Mouse (Mus musculus) limb, embryonic 13.5 days (tissue): ENCODE measurements around the gene Olfr1204. TPM values are rescaled to one million over a fixed set of nuclear protein-coding genes. Genes with fewer than 3 reads are reported as not detected.

Source experiments
- ATAC-seq: fragments of 200-750 bp; cut with Nextera tagmentation; 2 replicates; pipeline ENCODE4 v1.8.0; 2017; ENCODE audit warnings: low read depth, moderate number of reproducible peaks, moderate TSS enrichment; ENCODE audit not compliant: low FRiP score
- H3K27ac ChIP-seq: fragments of 300-500 bp; sonication (generic); 2 replicates; pipeline ENCODE4 v1.5.1; 2015; ENCODE audit warnings: inconsistent platforms, mild to moderate bottlenecking, moderate library complexity
- H3K27me3 ChIP-seq: fragments of 300-500 bp; sonication (generic); 2 replicates; pipeline ENCODE4 v1.6.1; 2015; ENCODE audit warnings: mild to moderate bottlenecking, inconsistent platforms
- H3K36me3 ChIP-seq: fragments of 300-500 bp; sonication (generic); 2 replicates; pipeline ENCODE4 v1.6.1; 2015; ENCODE audit warnings: inconsistent platforms, mild to moderate bottlenecking, moderate library complexity
- H3K4me1 ChIP-seq: fragments of 300-500 bp; sonication (generic); 2 replicates; pipeline ENCODE4 v1.6.1; 2015; ENCODE audit warnings: inconsistent platforms
- H3K4me2 ChIP-seq: fragments of 300-500 bp; sonication (generic); replicated peaks from 2 replicates; pipeline ENCODE4 v1.6.1; 2015; ENCODE audit warnings: inconsistent platforms, mild to moderate bottlenecking, moderate library complexity
- H3K4me3 ChIP-seq: fragments of 300-500 bp; sonication (generic); 2 replicates; pipeline ENCODE4 v1.5.1; 2015; ENCODE audit warnings: moderate library complexity, mild to moderate bottlenecking, inconsistent platforms
- H3K9ac ChIP-seq: fragments of 300-500 bp; sonication (generic); 2 replicates; pipeline ENCODE4 v1.6.1; 2015; ENCODE audit warnings: mild to moderate bottlenecking, inconsistent platforms
- H3K9me3 ChIP-seq: fragments of 300-500 bp; sonication (generic); 2 replicates; pipeline ENCODE4 v1.6.1; 2016; ENCODE audit warnings: inconsistent platforms
- WGBS: fragments of 180-500 bp; shearing (Covaris S2); methylation state at CpG from one replicate; pipeline ENCODE4 v1.1.7; 2015; 5-methylcytosine and 5-hydroxymethylcytosine counted together
- polyA plus RNA-seq: library from polyadenylated mRNA; unstranded; fragments of >200 nt; fragmentation: Nextera tagmentation; extraction: Ambion mirVana; gene quantifications from 2 replicates; pipeline ENCODE4 v1.2.1, GENCODE M21; 2015

Gene Olfr1204
- not detected in 2 replicates for polyA plus RNA-seq

- Histone ChIP-seq H3K36me3 (no peaks in the 10 kb centered on the region), H3K4me3 (no peak within 1 kb of the TSS), H3K4me2 (no peak within 1 kb of the TSS), H3K27ac (no peak within 1 kb of the TSS), H3K27me3 (no peaks in the 10 kb centered on the region), H3K4me1 (no peaks in the 10 kb centered on the region), H3K9ac (no peak within 1 kb of the TSS), H3K9me3 (no peaks in the 10 kb centered on the region)
- WGBS, result 92% methylated on average over 1 of the region's 1 CpGs
- ATAC-seq, result no peak
Measured at GRCm38 (mm10) chr2:88848992-88849391, at the start of gene Olfr1204. Olfr1204 (plus strand) TSS chr2:88849292.

- Histone ChIP-seq H3K9ac (no peak within 1 kb of the TSS), H3K4me2 (no peak within 1 kb of the TSS), H3K4me3 (no peak within 1 kb of the TSS), H3K27ac (no peak within 1 kb of the TSS), H3K36me3 (no peaks in the 10 kb centered on the region), H3K4me1 (no peaks in the 10 kb centered on the region), H3K9me3 (no peaks in the 10 kb centered on the region), H3K27me3 (no peaks in the 10 kb centered on the region)
- WGBS, result 81% methylated on average over 1 of the region's 1 CpGs
- no peak for ATAC-seq
Measured at GRCm38 (mm10) chr2:88814196-88814595, 34.9 kb upstream of the Olfr1204 start, which contains the start of gene Olfr1202. Olfr1202 (plus strand) TSS chr2:88814496.

DNA sequence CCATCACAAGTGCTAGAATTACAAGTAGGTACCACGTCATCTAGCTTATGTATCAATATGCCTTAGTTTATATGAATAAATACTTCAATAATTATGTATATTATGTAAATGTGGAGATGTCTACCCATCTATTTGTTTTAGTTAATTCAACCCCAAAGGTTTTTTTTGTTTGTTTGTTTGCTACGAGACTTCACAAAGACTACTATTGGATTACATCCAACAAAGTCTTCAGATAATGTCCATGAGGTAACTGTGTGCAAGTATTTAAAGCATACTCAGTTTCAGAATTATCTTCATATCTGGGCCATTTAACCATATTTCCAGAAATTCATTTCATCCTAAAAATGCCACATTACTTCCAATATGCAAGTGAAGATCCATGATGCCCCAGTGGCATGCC, 19.7 kb upstream of the Olfr1204 start, which contains the start of gene Olfr1205:
Gene Olfr1205 (plus strand): TSS at position 301 of the 400 bp plus-strand sequence.
- Histone ChIP-seq H3K9me3 (0 out of 2 replicates have a peak, but pooled peaks cover 3% of the 10 kb centered on the region), H3K4me1 (no peaks in the 10 kb centered on the region), H3K4me2 (no peak within 1 kb of the TSS), H3K36me3 (no peaks in the 10 kb centered on the region), H3K4me3 (no peak within 1 kb of the TSS), H3K27ac (no peak within 1 kb of the TSS), H3K9ac (no peak within 1 kb of the TSS), H3K27me3 (no peaks in the 10 kb centered on the region)
- ATAC-seq, result no peak
- 85% methylated on average over 2 of the region's 2 CpGs for WGBS

GRCm38 (mm10) chr2:88838477-88838876, 10.6 kb upstream of the Olfr1204 start:
- Histone ChIP-seq H3K27ac (no peak overlapping the region), H3K4me3 (no peak overlapping the region), H3K4me1 (no peaks in the 10 kb centered on the region), H3K36me3 (no peaks in the 10 kb centered on the region), H3K9ac (no peak overlapping the region), H3K4me2 (no peak overlapping the region), H3K27me3 (no peaks in the 10 kb centered on the region), H3K9me3 (no peaks in the 10 kb centered on the region)
- 71% methylated on average over 2 of the region's 2 CpGs for WGBS
- no peak for ATAC-seq

GRCm38 (mm10) chr2:88862931-88863330, 13.8 kb downstream of the Olfr1204 start, which contains the start of gene Olfr1206:
Olfr1206 (plus strand) TSS chr2:88863231.
- Histone ChIP-seq H3K27ac (no peak within 1 kb of the TSS), H3K9ac (no peak within 1 kb of the TSS), H3K4me1 (no peaks in the 10 kb centered on the region), H3K9me3 (no peaks in the 10 kb centered on the region), H3K36me3 (no peaks in the 10 kb centered on the region), H3K27me3 (no peaks in the 10 kb centered on the region), H3K4me2 (no peak within 1 kb of the TSS), H3K4me3 (no peak within 1 kb of the TSS)
- WGBS, result 81% methylated on average over 2 of the region's 2 CpGs
- no peak for ATAC-seq

GRCm38 (mm10) chr2:88902211-88902610, 53.1 kb downstream of the Olfr1204 start, which contains the start of gene Olfr1208:
Olfr1208 (minus strand) TSS chr2:88902311.
- Histone ChIP-seq H3K27ac (no peak within 1 kb of the TSS), H3K4me2 (no peak within 1 kb of the TSS), H3K4me1 (no peaks in the 10 kb centered on the region), H3K27me3 (no peaks in the 10 kb centered on the region), H3K9ac (no peak within 1 kb of the TSS), H3K9me3 (no peaks in the 10 kb centered on the region), H3K36me3 (no peaks in the 10 kb centered on the region), H3K4me3 (no peak within 1 kb of the TSS)
- no peak for ATAC-seq

Other genes starting within 250 kb of the Olfr1204 start
- gene Olfr1191-ps1, start 208.8 kb upstream of the Olfr1204 start, polyA plus RNA-seq, result not detected in 2 replicates
- not detected in 2 replicates for gene Olfr1192-ps1, start 200.8 kb upstream of the Olfr1204 start, polyA plus RNA-seq
- not detected in 2 replicates for gene Olfr1193, start 173.7 kb upstream of the Olfr1204 start, polyA plus RNA-seq
- not detected in 2 replicates for gene Olfr1195, start 160.1 kb upstream of the Olfr1204 start, polyA plus RNA-seq
- gene Olfr1196, start 144.7 kb upstream of the Olfr1204 start, polyA plus RNA-seq, result not detected in 2 replicates
- not detected in 2 replicates for gene Olfr1197, start 116.9 kb upstream of the Olfr1204 start, polyA plus RNA-seq
- not detected in 2 replicates for gene Olfr1198, start 97.9 kb upstream of the Olfr1204 start, polyA plus RNA-seq
- gene Olfr1199, start 88.8 kb upstream of the Olfr1204 start, polyA plus RNA-seq, result not detected in 2 replicates
- not detected in 2 replicates for gene Olfr1200, start 78.8 kb upstream of the Olfr1204 start, polyA plus RNA-seq
- not detected in 2 replicates for gene Olfr1201, start 56.3 kb upstream of the Olfr1204 start, polyA plus RNA-seq
- gene Olfr1202, start 34.8 kb upstream of the Olfr1204 start, polyA plus RNA-seq, result 0.04 TPM in 1 of 2 replicates, not detected in the other
- not detected in 2 replicates for gene Olfr1205, start 19.6 kb upstream of the Olfr1204 start, polyA plus RNA-seq
- gene Olfr1206, start 13.9 kb downstream of the Olfr1204 start, polyA plus RNA-seq, result not detected in 2 replicates
- not detected in 2 replicates for gene Olfr1208, start 53.0 kb downstream of the Olfr1204 start, polyA plus RNA-seq
- not detected in 2 replicates for gene Olfr1209, start 65.9 kb downstream of the Olfr1204 start, polyA plus RNA-seq
- gene Olfr1211, start 88.8 kb downstream of the Olfr1204 start, polyA plus RNA-seq, result not detected in 2 replicates
- gene Olfr1212, start 104.7 kb downstream of the Olfr1204 start, polyA plus RNA-seq, result not detected in 2 replicates
- not detected in 2 replicates for gene Gm13762, start 131.0 kb downstream of the Olfr1204 start, polyA plus RNA-seq
- not detected in 2 replicates for gene Olfr1214, start 143.4 kb downstream of the Olfr1204 start, polyA plus RNA-seq
- not detected in 2 replicates for gene Olfr1215, start 157.7 kb downstream of the Olfr1204 start, polyA plus RNA-seq
- gene Olfr1216, start 169.0 kb downstream of the Olfr1204 start, polyA plus RNA-seq, result not detected in 2 replicates
- gene Olfr1217, start 182.8 kb downstream of the Olfr1204 start, polyA plus RNA-seq, result not detected in 2 replicates
- gene Olfr1218, start 211.9 kb downstream of the Olfr1204 start, polyA plus RNA-seq, result not detected in 2 replicates
- gene Olfr1219, start 234.2 kb downstream of the Olfr1204 start, polyA plus RNA-seq, result not detected in 2 replicates